Mouse (Mus musculus): Measurements from ENCODE around the gene Cdh20.
A peak's percentile ranks its signal among the peaks of the same experiment; 100 is the strongest.

Gene Cdh20

DNA sequence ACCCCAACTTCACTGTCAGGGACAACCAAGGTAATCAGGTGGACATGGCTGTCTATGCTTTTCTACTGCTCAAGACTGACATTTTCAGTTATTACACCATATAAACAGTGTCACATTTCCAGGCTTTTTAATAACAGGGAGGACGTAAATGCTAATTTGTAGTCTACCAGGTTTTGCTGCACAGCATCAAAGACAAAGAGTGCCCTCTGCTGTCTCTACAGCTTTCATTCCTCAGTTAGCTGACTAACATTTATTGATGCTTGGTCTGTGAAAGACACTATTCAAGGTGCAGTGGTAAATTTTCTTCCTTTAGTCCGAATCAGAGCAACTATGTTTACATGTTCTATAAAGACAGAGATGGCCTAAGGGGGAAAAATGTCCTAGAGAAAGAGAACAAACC is 210.7 kb downstream of the Cdh20 start:
- no peak for TF ChIP-seq GATA4 (IDR thresholded peaks at IDR 0.05; ENCODE audit: insufficient replicate concordance, low read length)

- TF ChIP-seq GATA4 (IDR thresholded peaks at IDR 0.05; ENCODE audit: insufficient replicate concordance, low read length), result no peak
These were observed 211.9 kb downstream of the Cdh20 start for GRCm38 (mm10) chr1:104980273-104980672.

GRCm38 (mm10) chr1:104986222-104986973 is 218.1 kb downstream of the Cdh20 start:
- no peak for TF ChIP-seq GATA4 (IDR thresholded peaks at IDR 0.05; ENCODE audit: insufficient replicate concordance, low read length)

DNA sequence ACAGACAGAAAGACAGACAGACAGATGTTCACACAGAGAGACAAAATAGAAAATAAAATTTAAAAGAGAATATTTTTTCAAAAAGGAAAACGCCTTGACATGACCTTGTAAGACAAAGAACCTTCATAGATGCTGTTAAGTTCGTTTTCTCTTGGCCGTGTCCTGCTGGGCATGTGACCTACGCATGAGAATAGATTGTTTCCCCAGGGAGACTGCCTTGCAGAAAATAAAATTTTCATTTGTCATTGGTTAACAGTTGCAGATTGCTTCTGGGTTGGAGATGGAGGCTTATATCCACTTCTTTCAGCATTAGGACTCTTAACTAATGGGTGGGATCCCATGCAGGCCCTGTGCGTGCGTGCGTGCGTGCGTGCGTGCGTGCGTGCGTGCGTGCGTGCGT is 219.2 kb downstream of the Cdh20 start:
- TF ChIP-seq GATA4 (IDR thresholded peaks at IDR 0.05; ENCODE audit: insufficient replicate concordance, low read length), result no peak

- no peak for TF ChIP-seq GATA4 (IDR thresholded peaks at IDR 0.05; ENCODE audit: insufficient replicate concordance, low read length)
These were observed 224.1 kb downstream of the Cdh20 start for GRCm38 (mm10) chr1:104992441-104992840.

GRCm38 (mm10) chr1:104993905-104994611 is 225.7 kb downstream of the Cdh20 start:
- TF ChIP-seq GATA4 (IDR thresholded peaks at IDR 0.05; ENCODE audit: insufficient replicate concordance, low read length), result no peak

DNA sequence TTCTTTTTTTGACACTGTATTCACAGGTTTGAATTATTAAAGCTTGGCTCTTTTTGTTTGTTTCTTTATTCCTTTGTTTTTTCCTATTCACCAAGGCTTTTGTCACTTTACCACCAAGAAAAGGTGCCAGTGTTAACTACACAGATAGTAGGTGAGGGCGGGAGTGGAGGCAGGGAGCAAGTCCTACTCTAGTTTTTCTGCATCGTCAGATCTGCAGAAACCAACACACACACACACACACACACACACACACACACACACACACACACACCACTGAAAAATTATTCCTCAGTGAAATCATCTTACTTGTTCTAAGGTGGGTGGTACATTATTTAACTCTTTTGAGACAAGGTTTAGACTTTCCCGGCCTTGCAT is 226.3 kb downstream of the Cdh20 start:
- no peak for TF ChIP-seq GATA4 (IDR thresholded peaks at IDR 0.05; ENCODE audit: insufficient replicate concordance, low read length)

DNA sequence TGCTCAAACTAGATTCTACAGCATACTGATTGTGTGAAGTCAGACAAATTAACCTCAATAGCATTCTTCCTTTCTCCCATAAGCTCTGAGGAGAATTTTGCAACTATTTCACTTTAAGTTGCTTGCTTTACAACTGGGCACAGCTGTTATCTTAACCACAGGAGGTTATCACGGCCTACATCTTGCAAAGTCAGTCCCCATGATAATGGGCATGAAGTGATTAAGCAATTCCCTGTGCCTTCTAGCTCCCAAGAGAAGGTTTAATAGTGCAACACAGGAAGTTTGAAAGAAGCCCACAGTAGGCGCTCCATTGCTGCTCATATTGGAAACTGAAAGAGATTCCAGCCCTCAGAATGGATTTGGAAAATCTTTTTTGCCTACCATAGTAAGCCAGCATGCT is 229.5 kb downstream of the Cdh20 start:
- TF ChIP-seq GATA4 (IDR thresholded peaks at IDR 0.05; ENCODE audit: insufficient replicate concordance, low read length), result no peak

DNA sequence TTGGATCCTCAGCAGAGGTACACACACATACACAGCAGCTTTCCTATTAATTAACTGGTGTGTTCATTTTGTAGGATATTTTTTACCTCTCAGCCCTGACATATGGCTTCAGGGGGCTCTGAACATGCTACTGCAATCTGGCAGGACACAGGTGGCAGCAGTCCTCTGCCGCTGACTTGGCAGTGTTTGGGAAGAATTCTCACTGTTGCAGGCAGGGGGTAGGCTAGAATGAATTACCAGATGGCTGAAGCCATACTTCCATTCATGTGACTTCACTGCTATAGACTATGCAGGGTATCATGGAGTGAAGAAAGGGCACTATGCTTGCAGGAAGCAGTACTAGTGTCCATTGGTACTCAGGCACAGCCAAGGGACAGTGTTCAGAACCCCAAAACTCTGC is 233.8 kb downstream of the Cdh20 start:
- no peak for TF ChIP-seq GATA4 (IDR thresholded peaks at IDR 0.05; ENCODE audit: insufficient replicate concordance, low read length)

DNA sequence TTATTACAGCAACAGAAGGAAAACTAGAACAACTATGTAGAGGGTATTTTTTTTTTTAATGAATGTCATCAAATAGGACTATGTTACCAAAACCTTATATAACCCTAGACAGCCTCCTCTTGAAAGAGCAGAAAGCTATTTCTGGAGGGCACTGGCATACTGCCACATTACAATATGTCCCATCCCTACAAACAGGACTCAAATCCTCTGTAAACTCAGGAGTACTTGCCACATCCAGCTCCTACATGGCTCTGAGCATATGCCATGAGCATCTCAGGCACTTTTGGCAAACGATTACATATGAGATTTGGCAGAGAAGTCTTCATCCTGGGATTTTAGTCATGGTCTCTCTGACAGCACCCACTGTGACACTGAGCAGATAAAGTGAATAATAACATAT is 235.5 kb downstream of the Cdh20 start:
- TF ChIP-seq GATA4 (IDR thresholded peaks at IDR 0.05; ENCODE audit: insufficient replicate concordance, low read length), result no peak

GRCm38 (mm10) chr1:105012616-105013015 is 244.3 kb downstream of the Cdh20 start:
- TF ChIP-seq GATA4 (IDR thresholded peaks at IDR 0.05; ENCODE audit: insufficient replicate concordance, low read length), result no peak

DNA sequence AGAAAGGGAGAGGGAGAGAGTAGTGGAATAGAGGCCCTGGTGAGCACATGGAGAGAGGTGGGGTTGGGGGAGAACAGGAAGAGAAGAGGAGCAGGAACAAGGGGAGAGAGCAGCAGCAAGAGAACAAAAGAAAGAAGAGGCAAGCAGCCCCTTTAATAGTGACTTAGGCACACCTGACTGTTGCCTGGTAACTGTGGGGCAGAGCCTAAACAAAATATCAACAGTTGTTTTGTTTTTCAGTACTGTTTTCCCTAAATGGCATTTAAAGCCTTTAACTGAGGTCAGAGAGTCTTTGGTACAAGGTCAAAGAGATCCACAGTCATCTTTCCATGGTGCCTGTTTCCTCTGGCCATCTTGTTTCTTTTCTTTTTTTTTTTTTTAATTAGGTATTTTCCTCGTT is 245.0 kb downstream of the Cdh20 start:
- no peak for TF ChIP-seq GATA4 (IDR thresholded peaks at IDR 0.05; ENCODE audit: insufficient replicate concordance, low read length)

- peak; percentile 53; the same call in 1 of the 2 replicates for TF ChIP-seq GATA4 (IDR thresholded peaks at IDR 0.05; ENCODE audit: insufficient replicate concordance, low read length)
These were observed 273.3 kb downstream of the Cdh20 start for GRCm38 (mm10) chr1:105041668-105042067.
